Mouse (Mus musculus) intestine, embryonic 14.5 days (tissue): ENCODE measurements around the gene Olfr485. TPM values are rescaled to one million over a fixed set of nuclear protein-coding genes. Genes with fewer than 3 reads are reported as not detected.
"Not testable (repeated sequence)": the region's sequence is repeated elsewhere in the genome, so short reads cannot be mapped to it uniquely, and the experiment has no call there.

Source experiments
- ATAC-seq: fragments of 200-750 bp; cut with Nextera tagmentation; replicated peaks from 2 replicates; pipeline ENCODE4 v1.8.0; 2017; ENCODE audit warnings: low read depth, moderate number of reproducible peaks, moderate TSS enrichment, moderate library complexity; ENCODE audit not compliant: low FRiP score, low TSS enrichment
- DNase-seq: peaks from one replicate; pipeline ENCODE4 v3.0.0-alpha.2; 2018; ENCODE audit warnings: low spot score
- H3K27ac ChIP-seq: fragments of 300-500 bp; sonication (generic); 2 replicates; pipeline ENCODE4 v1.5.1; 2014; ENCODE audit warnings: low read depth, mild to moderate bottlenecking, control low read depth
- H3K27me3 ChIP-seq: fragments of 300-500 bp; sonication (generic); replicated peaks from 2 replicates; pipeline ENCODE4 v1.6.1; 2014; ENCODE audit warnings: low read length, control low read depth; ENCODE audit not compliant: control insufficient read depth, insufficient read depth
- H3K36me3 ChIP-seq: fragments of 300-500 bp; sonication (generic); 2 replicates; pipeline ENCODE4 v1.6.1; 2014; ENCODE audit warnings: low read length, control low read depth; ENCODE audit not compliant: control insufficient read depth, insufficient read depth
- H3K4me1 ChIP-seq: fragments of 300-500 bp; sonication (generic); replicated peaks from 2 replicates; pipeline ENCODE4 v1.6.1; 2014; ENCODE audit warnings: low read length, control low read depth, mixed read lengths; ENCODE audit not compliant: control insufficient read depth, insufficient read depth
- H3K4me2 ChIP-seq: fragments of 300-500 bp; sonication (generic); 2 replicates; pipeline ENCODE4 v1.6.1; 2014; ENCODE audit warnings: low read length
- H3K4me3 ChIP-seq: fragments of 300-500 bp; sonication (generic); 2 replicates; pipeline ENCODE4 v1.5.1; 2014; ENCODE audit warnings: low read depth, low read length, control low read depth, mixed read lengths
- H3K9ac ChIP-seq: fragments of 300-500 bp; sonication (generic); 2 replicates; pipeline ENCODE4 v1.6.1; 2014; ENCODE audit warnings: mild to moderate bottlenecking, low read length
- H3K9me3 ChIP-seq: fragments of 300-500 bp; sonication (generic); 2 replicates; pipeline ENCODE4 v1.6.1; 2016; ENCODE audit warnings: low read length, control low read depth; ENCODE audit not compliant: control insufficient read depth
- WGBS: fragments of 180-500 bp; shearing (Covaris S2); extraction: QIAGEN DNeasy Blood & Tissue Kit; methylation state at CpG from one replicate; pipeline ENCODE4 v1.1.7; 2014; 5-methylcytosine and 5-hydroxymethylcytosine counted together
- polyA plus RNA-seq: library from polyadenylated mRNA; unstranded; fragments of >200 nt; fragmentation: Nextera tagmentation; extraction: Ambion mirVana; gene quantifications from 2 replicates; pipeline ENCODE4 v1.2.1, GENCODE M21; 2014

Olfr485 gene
- not detected in 2 replicates for polyA plus RNA-seq

- Histone ChIP-seq H3K9me3 (no peaks in the 10 kb centered on the region), H3K36me3 (no peaks in the 10 kb centered on the region), H3K4me2 (no peak within 1 kb of the TSS), H3K27me3 (no peaks in the 10 kb centered on the region), H3K4me3 (no peak within 1 kb of the TSS), H3K27ac (no peak within 1 kb of the TSS), H3K9ac (no peak within 1 kb of the TSS), H3K4me1 (no peaks in the 10 kb centered on the region)
- no peak for DNase-seq
- no peak for ATAC-seq
Measured at GRCm38 (mm10) chr7:108159771-108160170, at the start of gene Olfr485. Olfr485 (minus strand) TSS chr7:108159871.

GRCm38 (mm10) chr7:108196938-108197337 lies 37.3 kb upstream of the Olfr485 start:
- DNase-seq: no peak
- ATAC-seq: no peak
- no peaks in the 10 kb centered on the region for H3K4me1 ChIP-seq
- no peak overlapping the region for H3K4me3 ChIP-seq
- H3K4me2 ChIP-seq: no peak overlapping the region
- H3K27ac ChIP-seq: no peak overlapping the region
- H3K9me3 ChIP-seq: no peaks in the 10 kb centered on the region
- no peaks in the 10 kb centered on the region for H3K27me3 ChIP-seq
- no peak overlapping the region for H3K9ac ChIP-seq
- WGBS: 73% methylated on average over 6 of the region's 6 CpGs
- no peaks in the 10 kb centered on the region for H3K36me3 ChIP-seq

- not testable (repeated sequence) for H3K4me2 ChIP-seq, H3K27me3 ChIP-seq, H3K36me3 ChIP-seq, DNase-seq, H3K4me1 ChIP-seq, H3K4me3 ChIP-seq, ATAC-seq, H3K9me3 ChIP-seq, H3K27ac ChIP-seq, H3K9ac ChIP-seq
- WGBS: 63% methylated on average over 3 of the region's 3 CpGs
Measured at GRCm38 (mm10) chr7:108196337-108196736, 36.7 kb upstream of the Olfr485 start.

GRCm38 (mm10) chr7:108192714-108193113 lies 33.0 kb upstream of the Olfr485 start:
- not testable (repeated sequence) for H3K9ac ChIP-seq, DNase-seq, H3K27me3 ChIP-seq, H3K4me2 ChIP-seq, ATAC-seq, H3K4me3 ChIP-seq, H3K36me3 ChIP-seq, H3K9me3 ChIP-seq, H3K27ac ChIP-seq, H3K4me1 ChIP-seq
- WGBS: 66% methylated on average over 1 of the region's 1 CpGs

- not testable (repeated sequence) for H3K9ac ChIP-seq, H3K9me3 ChIP-seq, DNase-seq, H3K27ac ChIP-seq, H3K27me3 ChIP-seq, H3K4me3 ChIP-seq, H3K4me1 ChIP-seq, ATAC-seq, H3K4me2 ChIP-seq, H3K36me3 ChIP-seq
- 57% methylated on average over 2 of the region's 2 CpGs for WGBS
Measured at GRCm38 (mm10) chr7:108191196-108191595, 31.5 kb upstream of the Olfr485 start.

- not testable (repeated sequence) for H3K27me3 ChIP-seq, H3K4me3 ChIP-seq, ATAC-seq, DNase-seq, H3K4me2 ChIP-seq, H3K9ac ChIP-seq, H3K4me1 ChIP-seq, H3K36me3 ChIP-seq, H3K9me3 ChIP-seq, H3K27ac ChIP-seq
- WGBS: 91% methylated on average over 2 of the region's 2 CpGs
Measured at GRCm38 (mm10) chr7:108185237-108185636, 25.6 kb upstream of the Olfr485 start.

GRCm38 (mm10) chr7:108184401-108184800 lies 24.7 kb upstream of the Olfr485 start:
- H3K27me3 ChIP-seq, H3K4me1 ChIP-seq, DNase-seq, H3K4me2 ChIP-seq, ATAC-seq, H3K4me3 ChIP-seq, H3K27ac ChIP-seq, H3K36me3 ChIP-seq, H3K9me3 ChIP-seq, H3K9ac ChIP-seq: not testable (repeated sequence)
- 75% methylated on average over 3 of the region's 3 CpGs for WGBS

- not testable (repeated sequence) for H3K27ac ChIP-seq, H3K4me2 ChIP-seq, H3K36me3 ChIP-seq, DNase-seq, H3K9me3 ChIP-seq, ATAC-seq, H3K4me1 ChIP-seq, H3K4me3 ChIP-seq, H3K9ac ChIP-seq, H3K27me3 ChIP-seq
- 88% methylated on average over 1 of the region's 1 CpGs for WGBS
Measured at GRCm38 (mm10) chr7:108172642-108173041, 13.0 kb upstream of the Olfr485 start, which contains the start of gene Olfr486. Olfr486 (minus strand) TSS chr7:108172742.

GRCm38 (mm10) chr7:108127349-108127748 lies 32.3 kb downstream of the Olfr485 start, which contains the start of gene Olfr484:
Olfr484 (minus strand) TSS chr7:108127449.
- Histone ChIP-seq H3K4me3 (no peak within 1 kb of the TSS), H3K27ac (no peak within 1 kb of the TSS), H3K4me1 (no peaks in the 10 kb centered on the region), H3K27me3 (no peaks in the 10 kb centered on the region), H3K4me2 (no peak within 1 kb of the TSS), H3K9ac (no peak within 1 kb of the TSS), H3K9me3 (no peaks in the 10 kb centered on the region), H3K36me3 (no peaks in the 10 kb centered on the region)
- ATAC-seq: no peak
- no peak for DNase-seq
